Mouse (Mus musculus) neural tube, embryonic 10.5 days (tissue): ENCODE measurements around the gene Tcea3.

Experiments
- DNase-seq: peaks from one replicate; pipeline ENCODE4 v3.0.0-alpha.2; 2017; ENCODE audit warnings: low spot score; ENCODE audit errors: extremely low spot score

Tcea3 gene

GRCm38 (mm10) chr4:136239111-136239510, 8.4 kb upstream of the Tcea3 start:
- no peak for DNase-seq

DNA sequence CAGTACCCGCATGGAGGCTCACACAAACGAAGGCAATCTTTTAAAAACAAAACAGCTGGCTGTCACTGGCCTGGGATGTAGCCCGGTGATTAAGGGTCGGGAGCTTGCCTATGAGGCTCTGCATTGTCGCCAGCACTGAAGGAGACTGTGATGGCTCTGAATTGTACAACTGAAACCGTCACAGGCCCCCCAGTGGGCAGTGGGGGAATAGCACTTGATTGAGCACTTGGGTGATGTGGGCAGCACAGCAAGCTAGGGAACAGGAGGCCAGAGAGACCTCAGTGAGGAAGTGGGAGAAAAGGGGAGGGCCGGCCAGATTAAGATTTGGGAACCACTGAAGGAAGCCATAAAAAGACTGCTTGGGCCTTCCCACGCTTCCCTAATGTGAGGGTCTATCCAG, 7.9 kb upstream of the Tcea3 start:
- DNase-seq, result peak; percentile 76

DNA sequence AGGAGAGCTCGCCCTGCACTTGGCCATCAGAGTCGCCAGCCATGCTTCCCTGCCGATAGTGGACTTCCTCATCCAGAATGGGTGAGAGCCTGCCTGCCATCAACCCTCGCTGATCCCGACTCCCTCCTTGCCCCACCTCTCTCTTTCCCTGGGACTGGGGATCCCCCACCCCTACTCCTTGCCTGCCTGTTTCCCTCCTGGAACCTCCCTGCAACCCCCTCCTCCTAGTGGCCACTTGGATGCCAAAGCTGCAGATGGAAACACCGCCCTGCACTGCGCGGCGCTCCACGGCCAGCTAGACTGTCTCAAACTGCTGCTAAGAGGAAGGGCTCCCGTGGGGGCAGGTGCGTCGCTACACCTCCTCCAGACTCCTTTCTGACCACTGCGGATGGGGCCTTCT, 7.4 kb upstream of the Tcea3 start:
- no peak for DNase-seq

- no peak for DNase-seq
Observed at GRCm38 (mm10) chr4:136240955-136241354, 6.6 kb upstream of the Tcea3 start.

GRCm38 (mm10) chr4:136242065-136242703, 5.3 kb upstream of the Tcea3 start:
- DNase-seq, result no peak

DNA sequence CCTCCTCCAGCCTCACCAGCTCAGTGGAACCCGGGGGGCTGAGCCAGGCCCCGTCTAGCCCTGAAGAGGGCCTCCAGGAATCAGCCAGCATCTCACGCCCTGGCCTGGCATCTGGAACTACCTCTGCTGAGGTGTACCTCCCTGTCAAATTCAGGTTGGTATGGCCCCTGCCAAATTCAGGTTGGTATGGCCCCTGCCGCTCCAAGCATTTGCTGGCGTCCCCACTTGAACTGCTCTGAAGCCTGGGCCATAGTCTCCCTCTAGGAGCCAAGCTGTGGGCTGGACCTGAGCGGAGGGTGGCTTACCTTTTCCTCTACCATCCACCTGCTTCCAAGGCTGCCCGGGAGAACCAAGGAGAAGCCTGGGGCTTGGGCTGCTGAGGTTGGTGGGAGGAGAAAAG, 4.8 kb upstream of the Tcea3 start:
- DNase-seq, result no peak

DNA sequence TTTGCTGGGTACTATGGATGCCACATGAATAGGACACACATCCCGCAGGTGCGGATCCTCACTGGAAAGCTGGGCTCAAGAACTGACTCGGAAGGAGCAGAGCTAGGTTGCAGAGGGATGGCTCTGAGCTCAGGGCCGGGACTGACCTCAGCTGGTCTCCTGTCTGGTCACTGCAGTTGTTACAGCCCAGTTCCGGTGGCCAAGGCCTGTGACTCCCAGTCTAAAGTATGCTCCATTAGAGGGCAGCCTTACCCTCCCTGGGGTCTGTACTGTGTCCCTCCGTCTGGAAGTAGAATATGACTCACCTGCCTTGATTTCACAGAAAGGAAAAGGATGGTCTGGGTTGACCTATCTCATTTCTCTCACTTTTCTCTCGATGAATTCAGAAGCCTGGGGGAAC, 3.3 kb upstream of the Tcea3 start:
- DNase-seq, result no peak

DNA sequence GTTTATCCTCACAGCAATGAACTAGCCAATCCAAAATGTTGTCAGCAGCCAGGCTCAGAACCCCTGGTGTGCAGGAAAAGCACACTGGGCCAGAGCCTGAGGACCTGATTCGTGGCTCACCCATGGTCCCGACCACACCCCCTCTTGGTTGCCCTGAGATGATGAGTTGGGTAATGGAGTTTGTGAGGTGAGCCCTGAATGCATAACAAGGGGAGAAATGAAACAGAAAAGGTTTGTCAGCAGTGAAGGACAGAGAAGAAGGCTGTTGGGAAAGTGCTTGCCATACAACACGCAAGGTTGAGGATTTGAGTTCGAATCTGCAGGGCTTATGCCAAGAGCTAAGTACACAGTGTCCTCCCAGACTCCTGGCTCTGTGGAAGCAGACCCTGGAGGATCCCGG, 1.8 kb upstream of the Tcea3 start:
- no peak for DNase-seq

DNA sequence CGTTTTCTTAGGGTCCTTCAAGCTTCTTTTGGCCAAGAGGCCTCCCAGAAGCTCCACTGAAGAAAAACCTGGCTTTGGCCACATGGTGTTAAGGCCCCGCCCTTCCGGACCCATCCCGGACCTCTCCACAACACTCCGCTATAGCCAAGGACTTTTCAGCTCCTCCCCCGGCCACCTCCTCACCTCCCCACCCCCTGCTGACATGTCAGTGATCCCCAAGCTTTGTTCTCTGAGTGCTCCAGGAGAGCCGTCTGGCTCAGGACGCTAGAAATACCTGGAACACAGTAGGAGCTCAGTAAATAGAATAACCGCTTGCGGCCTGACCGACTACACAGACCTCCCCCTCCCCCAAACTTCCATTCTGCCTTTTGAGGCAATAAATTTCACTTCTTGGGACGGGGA, 960 bp upstream of the Tcea3 start:
- peak; percentile 49 for DNase-seq

- DNase-seq, result no peak
Observed at GRCm38 (mm10) chr4:136247386-136247728, 172 bp upstream of the Tcea3 start.

DNA sequence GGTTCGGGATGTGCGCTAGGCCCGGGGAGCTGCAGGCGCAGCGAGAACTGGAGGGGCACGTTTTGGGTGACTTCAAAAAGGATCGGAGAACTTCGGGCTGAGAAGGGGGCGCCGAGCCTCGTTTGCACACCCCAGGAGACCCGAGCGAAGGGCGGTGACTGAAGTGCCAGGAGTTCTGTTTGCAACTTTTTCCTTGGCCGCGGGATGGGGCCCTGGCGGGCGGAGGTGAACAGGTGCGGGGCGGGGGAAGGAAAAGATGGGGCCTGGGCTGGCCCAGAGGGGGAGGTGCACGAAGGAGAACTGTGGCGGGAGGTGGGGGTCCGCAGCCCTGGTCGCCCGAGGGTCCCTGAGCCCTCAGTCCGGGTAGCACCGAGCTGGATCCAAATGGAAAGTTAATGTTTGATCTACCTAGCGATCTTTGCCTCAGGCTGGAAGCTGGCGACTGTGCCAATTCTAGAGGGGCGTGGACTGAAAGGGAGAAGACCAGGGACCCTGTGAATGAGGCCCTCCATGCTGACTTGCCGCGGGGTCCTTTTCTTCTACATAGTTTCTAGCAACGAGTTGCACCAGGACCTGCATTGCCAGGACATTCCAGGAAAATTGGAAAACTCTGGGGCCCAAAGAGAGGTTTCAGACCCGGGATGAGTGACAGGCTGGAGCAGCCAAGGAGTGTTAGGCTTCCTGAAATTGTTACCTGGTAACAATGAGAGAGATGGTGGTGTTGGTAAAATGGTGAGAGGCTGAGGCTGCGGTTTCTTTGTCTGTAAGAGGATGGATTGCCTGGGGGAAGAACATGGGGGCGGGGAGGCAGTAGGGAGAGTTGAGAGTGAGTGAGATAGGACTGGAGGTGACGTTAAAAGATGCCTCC, 1.2 kb downstream of the Tcea3 start:
- DNase-seq, result no peak

GRCm38 (mm10) chr4:136249332-136249647, 1.8 kb downstream of the Tcea3 start:
- DNase-seq, result no peak

DNA sequence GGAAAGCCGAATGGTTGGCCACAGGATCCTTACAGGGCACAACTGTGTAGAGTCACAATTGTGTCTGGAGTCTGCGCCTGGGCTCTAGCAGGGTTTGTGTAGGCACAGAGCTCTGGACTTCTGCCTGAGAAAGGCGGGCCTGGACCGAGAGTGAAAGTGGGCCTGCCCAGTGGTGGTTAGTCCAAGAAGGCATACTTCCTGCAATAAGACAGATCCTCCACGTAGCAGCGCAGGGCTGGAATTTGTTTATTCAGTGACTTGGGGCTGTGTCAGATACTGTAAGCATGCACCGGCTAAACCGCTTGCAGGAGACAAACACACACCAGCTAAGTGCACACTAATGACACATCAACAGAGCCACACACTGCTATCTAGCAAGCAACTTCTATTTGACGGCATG, 2.3 kb downstream of the Tcea3 start:
- DNase-seq, result no peak

GRCm38 (mm10) chr4:136255919-136256318, 8.4 kb downstream of the Tcea3 start:
- DNase-seq, result no peak

DNA sequence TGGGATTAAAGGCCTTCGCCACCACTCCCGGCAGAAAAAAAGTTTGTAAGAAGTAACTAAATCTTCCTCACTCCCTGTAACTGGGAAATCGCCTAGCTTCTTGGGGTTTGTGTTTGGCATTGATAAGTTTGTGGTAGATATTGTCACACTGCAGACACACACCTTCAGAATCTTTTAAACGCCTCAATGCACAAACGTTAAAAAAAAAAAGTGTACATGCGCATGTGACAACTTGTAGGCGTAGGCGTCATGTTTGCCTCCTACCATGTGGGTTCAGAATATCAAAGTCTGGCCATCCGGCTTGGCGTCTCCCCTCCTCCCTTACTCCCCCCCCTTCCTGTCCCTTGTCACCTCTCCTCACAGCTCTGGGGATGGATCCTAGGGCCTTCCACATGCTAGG, 9.2 kb downstream of the Tcea3 start:
- DNase-seq, result no peak

- DNase-seq, result no peak
Observed at GRCm38 (mm10) chr4:136259916-136260315, 12.4 kb downstream of the Tcea3 start.

- peak; percentile 90 for DNase-seq
Observed at GRCm38 (mm10) chr4:136260491-136261180, 13.1 kb downstream of the Tcea3 start.

DNA sequence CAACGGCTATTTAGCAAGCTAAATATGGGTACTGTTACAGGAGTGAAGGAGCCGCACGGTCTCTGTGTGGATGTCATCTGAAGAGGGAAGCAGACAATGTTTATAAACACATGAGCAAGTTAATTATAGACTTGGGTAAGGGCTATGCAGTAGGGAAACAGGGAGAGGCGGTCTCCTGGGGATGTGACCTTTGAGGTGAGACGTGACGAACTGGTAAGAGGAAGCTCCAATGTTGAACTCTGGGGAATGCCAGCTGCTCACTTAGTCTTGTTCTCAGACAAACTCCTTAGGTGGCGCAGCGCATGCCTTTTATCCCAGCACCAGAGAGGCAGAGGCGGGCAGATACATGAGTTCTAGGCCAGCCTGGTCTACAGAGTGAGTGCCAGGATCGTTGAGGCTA, 14.4 kb downstream of the Tcea3 start:
- DNase-seq, result no peak

DNA sequence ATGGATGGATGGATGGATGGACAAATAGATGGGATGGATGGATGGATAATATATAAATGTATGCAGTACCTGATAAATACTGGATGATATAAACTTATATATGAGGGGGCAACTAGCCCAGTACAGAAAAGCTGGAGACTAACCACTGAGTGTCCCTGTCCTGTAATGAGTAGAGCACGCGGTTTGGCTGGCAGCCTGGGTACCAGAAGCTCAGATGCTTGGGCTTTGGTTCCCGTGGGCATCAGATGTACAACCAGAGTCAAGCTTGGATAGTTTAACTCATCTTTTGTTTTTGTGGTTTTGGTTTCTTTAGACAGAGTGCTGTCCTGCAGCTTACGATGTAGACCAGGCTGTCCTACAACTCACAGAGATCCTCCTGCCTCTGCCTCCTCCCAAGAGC, 16.0 kb downstream of the Tcea3 start:
- DNase-seq, result no peak

DNA sequence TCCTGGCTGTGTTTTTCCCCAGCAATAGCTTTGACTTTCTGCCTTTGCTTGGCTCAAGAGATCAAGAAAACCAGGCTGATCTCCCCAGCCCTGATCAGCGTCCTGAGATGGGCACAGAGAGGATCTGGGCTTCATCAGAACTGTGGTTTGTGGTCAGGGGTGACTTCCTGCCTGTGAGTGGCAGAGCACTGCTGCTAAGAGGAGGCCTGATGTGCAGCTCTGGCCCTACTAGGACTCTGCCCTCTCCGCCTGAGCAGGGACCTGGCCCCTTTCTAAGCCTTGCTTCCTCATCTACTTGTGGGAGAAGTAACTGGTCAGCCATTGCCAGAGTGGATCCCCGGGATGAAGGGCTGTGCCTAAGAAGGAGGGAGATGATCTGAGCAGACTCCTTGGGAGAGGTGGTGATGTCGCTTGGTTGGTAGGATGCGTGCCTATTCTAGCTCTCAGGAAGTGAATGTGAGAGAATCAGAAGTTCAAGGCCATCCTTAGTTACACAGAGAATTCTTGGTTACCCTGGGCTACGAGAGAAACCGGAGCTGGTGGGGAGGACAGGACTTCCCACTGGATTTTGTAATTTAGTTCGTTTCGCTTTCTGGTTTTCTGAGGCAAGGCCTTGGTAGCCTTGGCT, 19.3 kb downstream of the Tcea3 start:
- no peak for DNase-seq

- no peak for DNase-seq
Observed at GRCm38 (mm10) chr4:136268912-136269311, 21.4 kb downstream of the Tcea3 start.

GRCm38 (mm10) chr4:136270648-136271047, 23.1 kb downstream of the Tcea3 start:
- no peak for DNase-seq
